Mouse (Mus musculus) MEL (cell line): ENCODE measurements around the gene Myh9.

Experiments used
- CHD1 ChIP-seq: IDR thresholded peaks from 2 replicates; pipeline ENCODE4 v1.6.1; 2012; ENCODE audit warnings: low read depth, mild to moderate bottlenecking, inconsistent platforms, low read length, improper control_type of control experiment
- CTCF ChIP-seq, 3 experiments: IDR thresholded peaks in 2 of 3; conservative IDR thresholded peaks in 1 of 3; 2 replicates each; pipeline ENCODE4 v1.5.1; 2011 to 2012; ENCODE audit warnings: low read length in 3 of 3, low read depth in 2 of 3, mild to moderate bottlenecking in 2 of 3, improper control_type of control experiment in 1 of 3, inconsistent platforms in 1 of 3, mixed read lengths in 1 of 3, moderate library complexity in 1 of 3; ENCODE audit not compliant: control insufficient read depth in 1 of 3, insufficient read depth in 1 of 3, poor library complexity in 1 of 3, severe bottlenecking in 1 of 3
- EP300 ChIP-seq, 2 experiments: IDR thresholded peaks; 2 replicates each; pipeline ENCODE4 v1.6.1; 2011; ENCODE audit warnings: improper control_type of control experiment in 2 of 2, low read length in 2 of 2, low read depth in 1 of 2, mild to moderate bottlenecking in 1 of 2
- GATA1 ChIP-seq: IDR thresholded peaks from 2 replicates; pipeline ENCODE4 v1.6.1; 2011; ENCODE audit warnings: low read depth, low read length, improper control_type of control experiment
- JUND ChIP-seq: IDR thresholded peaks from 2 replicates; pipeline ENCODE4 v1.6.1; 2011; ENCODE audit warnings: low read depth, mild to moderate bottlenecking, improper control_type of control experiment, low read length
- MAX ChIP-seq: IDR thresholded peaks from 2 replicates; pipeline ENCODE4 v1.6.1; 2011; ENCODE audit warnings: low read length, improper control_type of control experiment
- POLR2A ChIP-seq, 2 experiments: IDR thresholded peaks; 2 replicates each; pipeline ENCODE4 v1.6.1; 2011 to 2012; ENCODE audit warnings: low read length in 2 of 2, mild to moderate bottlenecking in 2 of 2, control low read depth in 1 of 2, improper control_type of control experiment in 1 of 2, low read depth in 1 of 2, moderate library complexity in 1 of 2; ENCODE audit not compliant: control insufficient read depth in 1 of 2, insufficient read depth in 1 of 2, poor library complexity in 1 of 2
- POLR2AphosphoS5 ChIP-seq: IDR thresholded peaks from 2 replicates; pipeline ENCODE4 v1.6.1; 2012; ENCODE audit warnings: low read depth, borderline replicate concordance, mild to moderate bottlenecking, inconsistent platforms, low read length, moderate library complexity, mixed read lengths
- SMC3 ChIP-seq: IDR thresholded peaks from 2 replicates; pipeline ENCODE4 v1.6.1; 2011; ENCODE audit warnings: low read depth, low read length, improper control_type of control experiment
- TBP ChIP-seq: IDR thresholded peaks from 2 replicates; pipeline ENCODE4 v1.8.0; 2011; ENCODE audit warnings: low read depth, low read length, improper control_type of control experiment
- ZKSCAN1 ChIP-seq: IDR thresholded peaks from 2 replicates; pipeline ENCODE4 v1.6.1; 2012; ENCODE audit warnings: low read depth, mild to moderate bottlenecking, inconsistent platforms, low read length, improper control_type of control experiment, moderate library complexity
- ZMIZ1 ChIP-seq: IDR thresholded peaks from 2 replicates; pipeline ENCODE4 v1.6.1; 2012; ENCODE audit warnings: low read depth, mild to moderate bottlenecking, inconsistent platforms, low read length, improper control_type of control experiment, moderate library complexity

DNA sequence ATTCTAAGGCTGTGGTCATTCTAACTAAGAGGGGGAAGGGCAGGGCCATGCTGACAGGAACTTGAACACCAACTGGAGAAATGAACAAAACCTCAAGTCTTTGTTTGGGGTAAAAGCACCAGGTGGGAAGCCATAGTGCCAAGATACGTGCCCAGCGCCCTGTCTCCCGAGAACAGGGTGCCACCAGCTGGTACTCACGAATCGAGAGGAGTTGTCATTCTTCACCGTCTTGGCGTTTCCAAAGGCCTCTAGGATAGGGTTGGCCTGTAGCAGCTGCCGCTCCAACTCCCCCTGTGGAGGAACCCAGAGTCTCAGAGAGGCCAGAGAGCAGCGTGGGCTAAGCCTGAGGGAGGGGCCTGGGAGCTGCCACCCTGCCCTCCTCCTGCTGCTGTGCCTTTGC lies 49.9 kb downstream of the Myh9 start:
- no peak for TF ChIP-seq JUND
- TF ChIP-seq GATA1, result no peak
- no peak for TF ChIP-seq CTCF (IDR thresholded peaks at IDR 0.05 in 2 of 3, conservative IDR thresholded peaks at IDR 0.05 in 1 of 3; ENCODE audit: control insufficient read depth in 1 of 3, insufficient read depth in 1 of 3, low read depth in 2 of 3, low read length in 3 of 3, poor library complexity in 1 of 3, severe bottlenecking in 1 of 3)
- no peak for TF ChIP-seq POLR2A (IDR thresholded peaks at IDR 0.05; ENCODE audit: control insufficient read depth in 1 of 2, insufficient read depth in 1 of 2, low read depth in 1 of 2, low read length in 2 of 2, poor library complexity in 1 of 2)
- TF ChIP-seq ZMIZ1, result no peak
- no peak for TF ChIP-seq ZKSCAN1
- TF ChIP-seq CHD1, result no peak
- TF ChIP-seq SMC3, result no peak
- no peak for TF ChIP-seq TBP
- no peak for TF ChIP-seq POLR2AphosphoS5
- no peak for TF ChIP-seq EP300 (IDR thresholded peaks at IDR 0.05; ENCODE audit: low read depth in 1 of 2, low read length in 2 of 2)
- TF ChIP-seq MAX, result no peak
